Mouse (Mus musculus): ENCODE data around the gene Tmem87b.

DNA sequence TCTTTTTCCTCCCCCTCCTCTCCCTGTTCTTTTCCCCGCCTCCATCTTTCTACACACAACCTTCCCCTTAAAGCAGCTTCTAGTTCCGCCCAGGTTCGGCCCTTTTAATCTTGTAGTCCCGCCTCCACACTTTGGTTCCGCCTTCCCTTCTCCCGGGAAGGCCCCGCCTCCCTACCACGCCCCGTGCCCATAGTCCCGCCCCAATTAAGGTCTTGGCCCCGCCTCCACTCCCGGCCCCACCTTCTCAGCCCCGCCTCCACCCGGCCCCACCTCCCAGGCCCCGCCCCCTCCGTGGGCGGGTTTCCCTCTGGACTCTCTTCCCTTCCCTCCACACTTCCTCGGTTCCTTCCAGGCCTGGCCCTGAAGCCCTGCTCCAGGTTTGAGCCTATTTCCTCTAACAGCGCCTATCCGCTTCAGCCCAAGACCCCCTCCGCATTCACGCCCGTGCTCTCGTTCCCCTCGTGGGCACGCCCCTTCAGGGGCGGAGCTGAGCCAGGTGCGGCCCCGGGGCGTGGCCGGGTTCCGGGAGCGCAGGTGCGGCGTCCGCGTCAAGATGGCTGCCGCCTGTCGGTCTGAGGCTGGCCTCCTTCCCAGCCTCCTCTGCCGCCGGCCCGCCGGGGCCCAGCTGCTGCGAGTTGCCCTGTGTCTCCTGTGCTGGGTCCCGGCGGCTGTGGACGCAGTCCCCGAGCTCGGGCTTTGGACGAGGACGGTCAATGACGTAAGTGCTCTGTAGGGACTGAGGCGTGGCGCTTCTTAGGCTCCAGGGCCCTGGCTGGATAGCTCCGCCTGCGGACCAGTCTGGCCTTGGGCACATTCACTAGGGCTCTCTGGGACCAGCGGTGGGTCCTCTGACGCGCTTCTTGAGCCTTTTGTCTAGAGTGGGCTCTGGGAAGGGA, at the start of gene Tmem87b:
- TF ChIP-seq CTCF (IDR thresholded peaks at IDR 0.05; ENCODE audit: control insufficient read depth, insufficient read depth, insufficient read length) (no peak), USF1 (IDR thresholded peaks at IDR 0.05; ENCODE audit: low read depth) (no peak), MAX (IDR thresholded peaks at IDR 0.05) (peak; percentile 15), FOSL1 (IDR thresholded peaks at IDR 0.05; ENCODE audit: insufficient read depth, low read length, poor library complexity, severe bottlenecking) (no peak)

All from C2C12 (cell line).